In the genomic region with DNA sequence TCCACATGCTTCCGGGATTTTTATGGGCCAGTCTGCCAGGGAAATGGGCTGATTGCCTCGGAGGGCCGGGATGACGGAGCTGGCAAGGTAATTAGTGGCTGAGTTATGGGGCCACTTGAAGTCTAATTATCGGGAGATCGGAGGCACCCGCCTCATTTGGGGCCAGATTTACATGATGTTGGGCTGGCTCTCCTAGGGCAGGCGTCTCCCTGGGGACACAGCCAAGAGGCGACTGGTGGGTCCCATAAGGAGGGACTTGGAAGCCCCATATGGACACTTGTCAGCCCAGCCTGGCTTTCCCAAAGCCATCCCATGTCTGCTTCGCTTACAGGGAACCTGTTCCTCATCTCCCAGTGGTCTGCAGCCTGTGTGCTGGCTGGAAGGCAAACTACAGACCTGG, we compare ENCODE assay signal across 29 mouse cellular contexts. TPM values are rescaled to one million over a fixed set of nuclear protein-coding genes. Genes with fewer than 3 reads are reported as not detected.
A peak's percentile ranks its signal among the peaks of the same experiment; 100 is the strongest.
DNase-seq lines count a peak whose midpoint lies in the region; ATAC-seq and TF ChIP-seq lines count a peak whose summit lies in the region.
"Had no signal": no experiment of that assay in that cellular context is flagged by ENCODE, and none has a peak within 500 bp of the region (broad histone marks: within the 10 kb centered on the region; RNA-seq: fewer than 3 reads in every experiment).

No protein-coding gene starts in this region.

- WGBS in forebrain, embryonic 14.5 days: 27% methylated on average over 10 of the region's 10 CpGs
- WGBS in forebrain, embryonic 12.5 days: 55% methylated on average over 10 of the region's 10 CpGs
- WGBS in hindbrain, embryonic 10.5 days: 87% methylated on average over 10 of the region's 10 CpGs
- WGBS in hindbrain, embryonic 14.5 days: 61% methylated on average over 10 of the region's 10 CpGs

- no peak overlapping the region for H3K9ac ChIP-seq in forebrain, embryonic 14.5 days (ENCODE audit: low read length)
- H3K9ac ChIP-seq in forebrain, embryonic 12.5 days: no peak overlapping the region
- H3K9ac ChIP-seq in hindbrain, embryonic 14.5 days: no peak overlapping the region
- H3K9ac ChIP-seq: embryonic facial prominence, embryonic 13.5 days; hindbrain, embryonic 15.5 days; intestine, embryonic 15.5 days had no signal

- no peaks in the 10 kb centered on the region for H3K9me3 ChIP-seq in forebrain, embryonic 14.5 days (replicated peaks; ENCODE audit: control insufficient read depth, low read length)
- H3K9me3 ChIP-seq in forebrain, embryonic 12.5 days: no peaks in the 10 kb centered on the region
- H3K9me3 ChIP-seq in hindbrain, embryonic 10.5 days: no peaks in the 10 kb centered on the region
- no peaks in the 10 kb centered on the region for H3K9me3 ChIP-seq in hindbrain, embryonic 14.5 days (ENCODE audit: control insufficient read depth, low read length)
- H3K9me3 ChIP-seq: embryonic facial prominence, embryonic 13.5 days; hindbrain, embryonic 15.5 days; intestine, embryonic 15.5 days had no signal

- H3K27me3 ChIP-seq in forebrain, embryonic 14.5 days (replicated peaks; ENCODE audit: control insufficient read depth, insufficient read depth, low read length): no peaks in the 10 kb centered on the region
- H3K27me3 ChIP-seq in forebrain, embryonic 12.5 days: peaks cover 4% of the 10 kb centered on the region; the same call in 1 of the 2 replicates
- peaks cover 8% of the 10 kb centered on the region; the same call in 1 of the 2 replicates for H3K27me3 ChIP-seq in hindbrain, embryonic 10.5 days (ENCODE audit: insufficient read depth, poor library complexity, severe bottlenecking)
- no peaks in the 10 kb centered on the region for H3K27me3 ChIP-seq in hindbrain, embryonic 14.5 days (ENCODE audit: control insufficient read depth, insufficient read depth, low read length)
- H3K27me3 ChIP-seq: CH12.LX; hindbrain, embryonic 15.5 days; intestine, embryonic 15.5 days had no signal

- ATAC-seq in forebrain, embryonic 14.5 days: peak; percentile 68
- ATAC-seq in forebrain, embryonic 12.5 days (ENCODE audit: low FRiP score): no peak
- ATAC-seq in hindbrain, embryonic 14.5 days (ENCODE audit: low FRiP score): no peak
- ATAC-seq: intestine, embryonic 15.5 days; Patski had no signal

- H3K27ac ChIP-seq in forebrain, embryonic 14.5 days (ENCODE audit: low read depth, low read length): no peak overlapping the region
- no peak overlapping the region for H3K27ac ChIP-seq in forebrain, embryonic 12.5 days
- H3K27ac ChIP-seq in hindbrain, embryonic 10.5 days: peak overlapping the region; percentile 23; the same call in 1 of the 2 replicates
- no peak overlapping the region for H3K27ac ChIP-seq in hindbrain, embryonic 14.5 days
- H3K27ac ChIP-seq: embryonic facial prominence, embryonic 13.5 days; gastrocnemius, adult 2 months; hindbrain, embryonic 15.5 days; intestine, embryonic 15.5 days had no signal

- DNase-seq in forebrain, embryonic 14.5 days (ENCODE audit: low spot score): peak; percentile 78
- no peak for DNase-seq in hindbrain, embryonic 10.5 days (ENCODE audit: low spot score)
- no peak for DNase-seq in hindbrain, embryonic 14.5 days (ENCODE audit: low spot score)
- peak; percentile 88 for DNase-seq in brain, embryonic 14.5 days (ENCODE audit: low read depth)
- DNase-seq in ovary, postnatal 36 days (ENCODE audit: low spot score): no peak
- DNase-seq: adrenal gland, postnatal 10 days; adrenal gland, postnatal 36 days; B cell, adult 2 months; cerebellum, adult 11 months; cerebellum, adult 2 months; cerebellum, adult 9-11 months; cerebellum, postnatal 25 days; gastrocnemius, adult 2 months; gastrocnemius, postnatal 14 days; heart, adult 11 months; kidney, adult 11 months; kidney, adult 8-10 months had no signal

- TF ChIP-seq CTCF in brain, embryonic 14.5 days (IDR thresholded peaks at IDR 0.05; ENCODE audit: borderline replicate concordance, extremely low read depth, insufficient read depth, insufficient read length): no peak

- H3K4me3 ChIP-seq in forebrain, embryonic 14.5 days (ENCODE audit: low read depth, low read length): no peak overlapping the region
- no peak overlapping the region for H3K4me3 ChIP-seq in forebrain, embryonic 12.5 days (replicated peaks)
- no peak overlapping the region for H3K4me3 ChIP-seq in hindbrain, embryonic 10.5 days
- H3K4me3 ChIP-seq in hindbrain, embryonic 14.5 days (replicated peaks; ENCODE audit: low read length): no peak overlapping the region
- H3K4me3 ChIP-seq: embryonic facial prominence, embryonic 13.5 days; erythroblast, embryonic 14.5 days; gastrocnemius, adult 2 months; hindbrain, embryonic 15.5 days; intestine, embryonic 15.5 days had no signal

- no peaks in the 10 kb centered on the region for H3K36me3 ChIP-seq in forebrain, embryonic 14.5 days (ENCODE audit: control insufficient read depth, insufficient read depth, low read length)
- H3K36me3 ChIP-seq in forebrain, embryonic 12.5 days (replicated peaks): no peaks in the 10 kb centered on the region
- no peaks in the 10 kb centered on the region for H3K36me3 ChIP-seq in hindbrain, embryonic 10.5 days
- no peaks in the 10 kb centered on the region for H3K36me3 ChIP-seq in hindbrain, embryonic 14.5 days (replicated peaks; ENCODE audit: control insufficient read depth, insufficient read depth)
- H3K36me3 ChIP-seq: embryonic facial prominence, embryonic 13.5 days; G1E; hindbrain, embryonic 15.5 days; intestine, embryonic 15.5 days had no signal

- peaks cover 19% of the 10 kb centered on the region for H3K4me1 ChIP-seq in forebrain, embryonic 14.5 days (ENCODE audit: control insufficient read depth, insufficient read depth, low read length)
- peaks cover 29% of the 10 kb centered on the region for H3K4me1 ChIP-seq in forebrain, embryonic 12.5 days
- peaks cover 21% of the 10 kb centered on the region for H3K4me1 ChIP-seq in hindbrain, embryonic 10.5 days (replicated peaks)
- H3K4me1 ChIP-seq in hindbrain, embryonic 14.5 days (replicated peaks; ENCODE audit: control insufficient read depth, insufficient read depth, low read length): peaks cover 21% of the 10 kb centered on the region
- H3K4me1 ChIP-seq: intestine, embryonic 15.5 days had no signal

- TF ChIP-seq POLR2A in brain, embryonic 14.5 days (IDR thresholded peaks at IDR 0.05; ENCODE audit: borderline replicate concordance, extremely low read depth, insufficient read depth, insufficient read length, poor library complexity, severe bottlenecking): no peak

- no peak overlapping the region for H3K4me2 ChIP-seq in forebrain, embryonic 14.5 days (ENCODE audit: low read length)
- H3K4me2 ChIP-seq in forebrain, embryonic 12.5 days: no peak overlapping the region
- H3K4me2 ChIP-seq in hindbrain, embryonic 14.5 days (replicated peaks): no peak overlapping the region
- H3K4me2 ChIP-seq: embryonic facial prominence, embryonic 13.5 days; heart, embryonic 11.5 days; hindbrain, embryonic 15.5 days; intestine, embryonic 15.5 days had no signal

RNA-seq across cellular contexts. Expression of a gene that starts 45.1 kb away (rescaled TPM):
- not detected in 2 replicates for polyA plus RNA-seq in forebrain, embryonic 14.5 days (2014; fragmentation: Nextera tagmentation; extraction: Ambion mirVana)
- polyA plus RNA-seq in forebrain, embryonic 12.5 days (2016; fragmentation: Nextera tagmentation; extraction: Ambion mirVana): not detected in 2 replicates
- not detected in 2 replicates for polyA plus RNA-seq in hindbrain, embryonic 10.5 days (2016; fragmentation: Nextera tagmentation; extraction: Ambion mirVana)
- polyA plus RNA-seq in hindbrain, embryonic 14.5 days (2014; fragmentation: Nextera tagmentation; extraction: Ambion mirVana): not detected in 2 replicates
- polyA plus RNA-seq in brain, embryonic 14.5 days (2012; rRNA removed): not detected in 2 replicates
- polyA plus RNA-seq: cerebellum, adult 2 months; embryonic facial prominence, embryonic 13.5 days; erythroblast, embryonic 14.5 days; frontal cortex, adult 2 months; G1E; heart, embryonic 11.5 days; heart, embryonic 14.5 days; heart, postnatal 0 days; hindbrain, embryonic 15.5 days; intestine, embryonic 15.5 days; Patski had no signal

Comparison
In these comparisons a context has a peak if more than half of its experiments do, and no peak if none do; other contexts are left out.
1. DNase-seq: peak in forebrain, embryonic 14.5 days (single experiment) and brain, embryonic 14.5 days (single experiment); none in hindbrain, embryonic 10.5 days (single experiment), hindbrain, embryonic 14.5 days (single experiment) and ovary, postnatal 36 days (single experiment).